26 mouse cellular contexts compared by ENCODE assay signal in the genomic region with DNA sequence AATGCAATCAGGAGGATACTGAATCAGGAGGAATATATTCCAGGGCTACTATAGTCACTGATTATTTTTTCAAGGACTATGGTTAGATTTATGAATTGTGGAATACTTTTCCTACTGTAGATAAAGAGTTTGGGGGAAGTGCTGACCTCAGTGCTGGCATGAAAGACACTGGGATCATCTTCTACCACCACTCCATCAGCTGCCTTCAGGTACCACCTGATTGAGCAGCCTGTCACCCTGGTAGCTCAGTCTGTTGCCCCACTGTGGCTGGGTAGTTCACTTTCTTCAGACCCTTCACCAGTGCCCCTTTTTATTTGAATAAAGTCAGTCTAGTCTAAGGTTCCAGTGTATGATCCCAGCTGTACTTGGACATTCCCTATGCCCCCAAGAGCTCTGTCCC.
"Had no signal": no experiment of that assay in that cellular context is flagged by ENCODE, and none has a peak within 500 bp of the region (broad histone marks: within the 10 kb centered on the region; RNA-seq: fewer than 3 reads in every experiment).

No protein-coding gene starts in this region.

- H3K9me3 ChIP-seq: embryonic facial prominence, embryonic 10.5 days; embryonic facial prominence, embryonic 12.5 days; embryonic facial prominence, embryonic 13.5 days; embryonic facial prominence, embryonic 15.5 days; forebrain, embryonic 10.5 days; forebrain, embryonic 12.5 days; forebrain, embryonic 13.5 days; forebrain, embryonic 15.5 days had no signal

- DNase-seq: cerebellum, adult 2 months; cerebellum, adult 8-10 months; cerebellum, adult 9-10 months; cerebellum, adult 9-11 months; cerebellum, postnatal 14 days; cerebellum, postnatal 25 days; cerebellum, postnatal 36 days; embryo, embryonic 11 days; forebrain, postnatal 0 days; gastrocnemius, adult 2 months; gastrocnemius, postnatal 10 days; gastrocnemius, postnatal 14 days; gastrocnemius, postnatal 25 days; gastrocnemius, postnatal 36 days had no signal

- H3K4me3 ChIP-seq: embryonic facial prominence, embryonic 10.5 days; embryonic facial prominence, embryonic 12.5 days; embryonic facial prominence, embryonic 13.5 days; embryonic facial prominence, embryonic 15.5 days; erythroblast, embryonic 14.5 days; forebrain, embryonic 10.5 days; forebrain, embryonic 12.5 days; forebrain, embryonic 13.5 days; forebrain, embryonic 15.5 days; gastrocnemius, adult 2 months; heart, adult 2 months had no signal

- H3K27me3 ChIP-seq: embryonic facial prominence, embryonic 12.5 days; embryonic facial prominence, embryonic 13.5 days; embryonic facial prominence, embryonic 15.5 days; forebrain, embryonic 12.5 days; forebrain, embryonic 13.5 days; forebrain, embryonic 15.5 days had no signal

- H3K4me1 ChIP-seq: embryonic facial prominence, embryonic 10.5 days; embryonic facial prominence, embryonic 12.5 days; embryonic facial prominence, embryonic 13.5 days; embryonic facial prominence, embryonic 15.5 days; forebrain, embryonic 10.5 days; forebrain, embryonic 12.5 days; forebrain, embryonic 13.5 days; forebrain, embryonic 15.5 days had no signal

- ATAC-seq: forebrain, embryonic 13.5 days; forebrain, embryonic 14.5 days; forebrain, embryonic 15.5 days; forebrain, embryonic 16.5 days; forebrain, postnatal 0 days had no signal

- H3K27ac ChIP-seq: embryonic facial prominence, embryonic 10.5 days; embryonic facial prominence, embryonic 12.5 days; embryonic facial prominence, embryonic 13.5 days; embryonic facial prominence, embryonic 15.5 days; forebrain, embryonic 10.5 days; forebrain, embryonic 12.5 days; forebrain, embryonic 13.5 days; forebrain, embryonic 15.5 days; gastrocnemius, adult 2 months; heart, adult 2 months had no signal

- H3K36me3 ChIP-seq: embryonic facial prominence, embryonic 10.5 days; embryonic facial prominence, embryonic 12.5 days; embryonic facial prominence, embryonic 13.5 days; embryonic facial prominence, embryonic 15.5 days; forebrain, embryonic 10.5 days; forebrain, embryonic 12.5 days; forebrain, embryonic 15.5 days had no signal

- H3K9ac ChIP-seq: embryonic facial prominence, embryonic 12.5 days; embryonic facial prominence, embryonic 13.5 days; embryonic facial prominence, embryonic 15.5 days; forebrain, embryonic 12.5 days; forebrain, embryonic 13.5 days; forebrain, embryonic 15.5 days; forebrain, postnatal 0 days had no signal

- H3K4me2 ChIP-seq: embryonic facial prominence, embryonic 12.5 days; embryonic facial prominence, embryonic 13.5 days; embryonic facial prominence, embryonic 15.5 days; forebrain, embryonic 12.5 days; forebrain, embryonic 13.5 days; forebrain, embryonic 15.5 days had no signal
